Mouse (Mus musculus): Measurements from ENCODE around the gene Tenm3. TPM values are rescaled to one million over a fixed set of nuclear protein-coding genes. Genes with fewer than 3 reads are reported as not detected.

Tenm3 gene
- total RNA-seq, 2 experiments from 2014 or later, result 79.3 to 79.7 TPM

GRCm38 (mm10) chr8:48492491-48492890, 351.3 kb downstream of the Tenm3 start:
- no peak for DNase-seq (ENCODE audit: low spot score in 2 of 2)
- intact Hi-C loops (cut with DNase I), result no loop called here

GRCm38 (mm10) chr8:48490635-48491165, 353.1 kb downstream of the Tenm3 start:
- intact Hi-C loops (cut with DNase I), result no loop called here
- DNase-seq (ENCODE audit: low spot score in 2 of 2), result no peak

GRCm38 (mm10) chr8:48489936-48490634, 353.7 kb downstream of the Tenm3 start:
- peak; percentile 27 to 31 for DNase-seq (ENCODE audit: low spot score in 2 of 2)
- intact Hi-C loops (cut with DNase I), result no loop called here

- intact Hi-C loops (cut with DNase I), result no loop called here
- DNase-seq (ENCODE audit: low spot score in 2 of 2), result no peak
Measured at GRCm38 (mm10) chr8:48489417-48489816, 354.3 kb downstream of the Tenm3 start.

GRCm38 (mm10) chr8:48488809-48489208, 354.9 kb downstream of the Tenm3 start:
- intact Hi-C loops (cut with DNase I), result no loop called here
- no peak for DNase-seq (ENCODE audit: low spot score in 2 of 2)

- no peak for DNase-seq (ENCODE audit: low spot score in 2 of 2)
- intact Hi-C loops (cut with DNase I), result no loop called here
Measured at GRCm38 (mm10) chr8:48484143-48484542, 359.6 kb downstream of the Tenm3 start.

GRCm38 (mm10) chr8:48481709-48482671, 361.8 kb downstream of the Tenm3 start:
- peak; percentile 43 to 48 for DNase-seq (ENCODE audit: low spot score in 2 of 2)
- intact Hi-C loops (cut with DNase I), result no loop called here

GRCm38 (mm10) chr8:48477371-48477935, 366.3 kb downstream of the Tenm3 start:
- intact Hi-C loops (cut with DNase I), result no loop called here

GRCm38 (mm10) chr8:48476896-48477295, 366.9 kb downstream of the Tenm3 start:
- intact Hi-C loops (cut with DNase I), result no loop called here
- no peak for DNase-seq (ENCODE audit: low spot score in 2 of 2)

More at GRCm38 (mm10) chr8:48477371-48477935, 366.3 kb downstream of the Tenm3 start:
- DNase-seq (ENCODE audit: low spot score in 2 of 2), result no peak

GRCm38 (mm10) chr8:48467633-48468032, 376.1 kb downstream of the Tenm3 start:
- DNase-seq (ENCODE audit: low spot score in 2 of 2), result no peak
- intact Hi-C loops (cut with DNase I), result no loop called here

- no peak for DNase-seq (ENCODE audit: low spot score in 2 of 2)
- intact Hi-C loops (cut with DNase I), result no loop called here
Measured at GRCm38 (mm10) chr8:48458373-48458772, 385.4 kb downstream of the Tenm3 start.

- peak; percentile 8 to 11 for DNase-seq (ENCODE audit: low spot score in 2 of 2)
- intact Hi-C loops (cut with DNase I), result no loop called here
Measured at GRCm38 (mm10) chr8:48456328-48457124, 387.2 kb downstream of the Tenm3 start.

- no peak for DNase-seq (ENCODE audit: low spot score in 2 of 2)
- intact Hi-C loops (cut with DNase I), result no loop called here
Measured at GRCm38 (mm10) chr8:48451247-48451635, 392.5 kb downstream of the Tenm3 start.

GRCm38 (mm10) chr8:48450397-48451246, 393.1 kb downstream of the Tenm3 start:
- intact Hi-C loops (cut with DNase I), result no loop called here
- no peak for DNase-seq (ENCODE audit: low spot score in 2 of 2)

- DNase-seq (ENCODE audit: low spot score in 2 of 2), result no peak
- intact Hi-C loops (cut with DNase I), result no loop called here
Measured at GRCm38 (mm10) chr8:48449625-48450024, 394.1 kb downstream of the Tenm3 start.

GRCm38 (mm10) chr8:48445690-48446089, 398.1 kb downstream of the Tenm3 start:
- intact Hi-C loops (cut with DNase I), result no loop called here
- no peak for DNase-seq (ENCODE audit: low spot score in 2 of 2)

- no peak for DNase-seq (ENCODE audit: low spot score in 2 of 2)
- intact Hi-C loops (cut with DNase I), result no loop called here
Measured at GRCm38 (mm10) chr8:48439491-48439890, 404.3 kb downstream of the Tenm3 start.

GRCm38 (mm10) chr8:48437523-48438207, 406.1 kb downstream of the Tenm3 start:
- intact Hi-C loops (cut with DNase I), result no loop called here
- no peak for DNase-seq (ENCODE audit: low spot score in 2 of 2)
